Mouse (Mus musculus): ENCODE measurements at regions not wholly inside any gene's neighbourhood (a gene's known extent, or its start where the extent isn't known, plus 50 kb on each side); places are given as distances from the start of the nearest gene placed in this dataset.

DNA sequence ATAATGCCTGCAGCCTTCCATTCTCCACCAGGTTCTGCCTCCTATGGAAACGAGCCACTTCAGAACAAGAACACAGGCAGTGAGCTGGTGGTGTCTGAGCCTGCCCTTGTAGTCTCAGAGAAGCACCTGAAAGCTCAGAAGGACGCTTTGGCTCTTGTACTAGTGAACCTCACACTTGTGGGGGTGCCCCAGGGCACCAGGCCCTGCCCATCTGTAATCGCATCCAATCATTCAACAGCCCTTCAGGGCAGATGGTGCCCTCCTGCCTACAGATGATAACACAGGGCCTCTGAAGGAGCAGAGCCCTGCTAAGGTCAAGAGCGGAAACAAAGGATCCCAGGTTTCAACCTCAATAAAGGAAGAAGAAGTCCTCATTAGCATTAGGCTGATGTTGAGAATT, 208.8 kb upstream of the Fam19a5 start:
- intact Hi-C loops (cut with DNase I), result no loop called here
- DNase-seq (ENCODE audit: low spot score in 2 of 2), result no peak

DNA sequence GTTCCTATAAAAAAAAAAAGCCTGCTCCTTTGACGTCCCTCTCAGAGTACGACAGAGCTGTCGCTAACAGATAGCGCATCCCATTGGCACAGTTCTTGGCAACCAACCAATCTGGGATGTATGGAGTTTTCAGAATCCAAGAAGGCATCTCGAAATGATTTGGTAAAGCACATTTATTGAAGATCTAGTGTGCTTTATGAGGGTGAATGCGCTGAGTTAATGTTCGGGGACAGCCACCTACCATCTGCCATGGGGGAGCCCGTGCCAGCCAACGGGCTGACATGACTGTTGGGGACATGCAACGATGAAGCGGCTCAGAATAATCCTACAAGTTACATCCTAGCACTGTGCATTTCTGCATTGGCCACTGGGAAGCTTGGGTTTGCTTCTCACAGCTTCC, 208.4 kb upstream of the Fam19a5 start:
- intact Hi-C loops (cut with DNase I), result no loop called here
- DNase-seq (ENCODE audit: low spot score in 2 of 2), result peak; percentile 20 to 21

DNA sequence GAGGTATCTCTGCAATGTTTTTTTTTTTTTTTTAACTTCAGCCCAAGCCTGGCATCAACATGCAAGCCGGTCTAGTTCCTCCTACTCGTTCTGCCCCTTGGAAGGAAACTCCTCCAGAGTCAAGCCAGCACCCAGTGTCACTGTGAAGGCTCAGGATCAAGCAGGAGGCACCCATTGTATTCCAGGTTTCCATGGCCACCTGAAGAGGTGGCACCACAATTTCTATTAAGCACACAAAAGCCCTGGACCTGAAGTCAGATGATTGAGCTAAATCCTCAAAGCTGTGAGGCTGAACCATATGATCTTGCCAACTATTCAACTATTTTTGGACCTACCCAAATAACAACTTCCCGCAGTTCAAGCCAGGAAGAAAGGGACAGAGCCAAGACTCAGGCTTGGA, 204.2 kb upstream of the Fam19a5 start:
- intact Hi-C loops (cut with DNase I), result loop anchor here (5.0 kb wide), 1 partner anchor 202 kb away; the partner anchor contains the start of gene Fam19a5

DNA sequence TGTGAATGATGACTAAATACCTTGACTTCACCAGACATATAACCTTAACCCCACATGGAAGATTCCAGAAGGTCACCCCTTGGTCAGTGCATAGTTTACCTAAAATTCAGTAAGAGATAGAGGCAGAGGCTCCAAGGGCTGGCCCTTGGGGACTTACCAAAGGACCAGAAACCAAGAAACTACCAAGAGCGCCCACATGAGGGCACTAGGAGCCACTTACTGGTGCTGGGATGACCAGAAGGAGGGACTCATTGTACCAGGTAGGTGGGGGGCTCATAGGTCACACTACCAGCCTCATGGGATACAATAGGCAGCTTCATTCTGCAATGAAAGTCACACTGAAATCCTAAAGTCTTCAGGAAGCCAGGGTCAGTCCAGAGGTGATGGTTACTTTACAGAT, 201.4 kb upstream of the Fam19a5 start:
- no peak for DNase-seq (ENCODE audit: low spot score in 2 of 2)
- intact Hi-C loops (cut with DNase I), result loop anchor here (5.0 kb wide), 1 partner anchor 200 kb away; the partner anchor contains the start of gene Fam19a5

More for the DNA sequence above, 204.2 kb upstream of the Fam19a5 start:
- DNase-seq (ENCODE audit: low spot score in 2 of 2), result peak; percentile 30 to 57

DNA sequence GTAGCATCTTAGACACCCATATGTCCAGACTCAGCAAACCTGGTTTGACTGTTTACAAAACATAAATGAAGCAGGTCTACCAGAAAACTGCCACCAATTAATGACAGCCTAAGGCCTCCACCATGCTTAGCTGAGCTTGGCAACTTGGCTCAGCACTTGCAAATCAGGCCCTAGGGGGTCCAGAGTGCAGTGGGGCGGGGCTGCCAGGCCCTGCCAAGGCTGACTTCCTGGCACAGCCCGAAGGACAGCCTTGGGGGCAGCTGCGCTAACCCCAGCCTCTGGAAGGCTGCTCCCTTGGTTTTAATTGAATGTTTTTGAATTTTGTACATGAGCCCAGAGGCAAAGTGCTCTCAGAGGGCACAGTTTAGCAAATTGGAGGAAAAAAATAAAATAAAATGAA, 198.3 kb upstream of the Fam19a5 start:
- no peak for DNase-seq (ENCODE audit: low spot score in 2 of 2)
- intact Hi-C loops (cut with DNase I), result no loop called here

DNA sequence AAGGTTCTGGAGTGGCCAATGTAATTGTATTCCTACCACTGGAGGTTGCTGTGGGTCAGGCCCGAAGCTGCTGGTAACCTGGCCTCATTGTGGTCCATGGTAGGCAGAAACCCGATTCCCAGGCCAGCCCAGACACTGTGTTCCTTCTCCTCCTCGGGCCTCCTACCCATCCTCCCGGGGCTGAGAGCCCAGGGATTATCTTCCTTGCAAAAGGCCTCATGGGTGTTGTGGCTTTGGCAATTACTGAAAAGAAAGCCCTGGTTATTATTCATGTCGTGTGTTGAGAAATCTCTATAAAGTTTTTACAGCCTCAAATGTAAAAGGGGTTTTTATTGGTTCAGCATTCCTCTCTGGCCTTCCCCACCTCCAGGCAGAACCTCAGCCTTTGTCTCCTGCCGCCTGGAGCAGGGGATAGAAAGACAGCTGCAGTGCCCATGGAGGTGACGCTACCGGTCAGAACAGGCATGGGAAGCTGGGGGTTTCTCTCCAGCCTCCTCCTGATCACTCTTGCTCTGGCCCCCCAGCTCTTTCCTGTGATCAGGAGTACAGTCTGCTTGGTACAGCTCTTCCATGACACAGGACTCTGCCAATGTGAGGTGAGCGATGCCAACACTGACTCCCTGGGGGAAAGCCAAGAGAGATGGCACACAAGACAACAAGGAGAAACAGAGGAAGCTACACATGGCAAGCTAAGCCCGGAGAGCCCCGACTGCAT, 194.4 kb upstream of the Fam19a5 start:
- intact Hi-C loops (cut with DNase I), result no loop called here
- no peak for DNase-seq (ENCODE audit: low spot score in 2 of 2)

DNA sequence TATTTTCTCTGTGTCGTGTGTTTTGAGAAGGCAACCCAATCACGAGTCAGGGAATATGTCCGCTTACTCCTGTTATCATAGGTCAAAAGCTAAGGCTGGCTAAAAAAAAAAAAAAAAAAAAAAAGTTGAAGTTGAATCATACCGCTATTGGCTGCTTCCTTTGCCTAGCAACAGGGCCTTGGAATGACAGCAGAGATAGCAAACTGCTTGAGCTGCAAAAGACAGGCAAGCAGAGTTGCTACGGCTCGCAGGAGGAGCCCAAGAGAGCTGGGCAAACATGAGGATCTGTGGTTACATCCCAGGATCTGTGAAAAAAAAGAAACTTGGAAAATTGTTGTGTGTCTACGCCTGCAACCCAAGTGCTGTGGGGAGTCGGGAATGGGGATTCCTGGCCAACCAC, 191.3 kb upstream of the Fam19a5 start:
- intact Hi-C loops (cut with DNase I), result no loop called here
- no peak for DNase-seq (ENCODE audit: low spot score in 2 of 2)

DNA sequence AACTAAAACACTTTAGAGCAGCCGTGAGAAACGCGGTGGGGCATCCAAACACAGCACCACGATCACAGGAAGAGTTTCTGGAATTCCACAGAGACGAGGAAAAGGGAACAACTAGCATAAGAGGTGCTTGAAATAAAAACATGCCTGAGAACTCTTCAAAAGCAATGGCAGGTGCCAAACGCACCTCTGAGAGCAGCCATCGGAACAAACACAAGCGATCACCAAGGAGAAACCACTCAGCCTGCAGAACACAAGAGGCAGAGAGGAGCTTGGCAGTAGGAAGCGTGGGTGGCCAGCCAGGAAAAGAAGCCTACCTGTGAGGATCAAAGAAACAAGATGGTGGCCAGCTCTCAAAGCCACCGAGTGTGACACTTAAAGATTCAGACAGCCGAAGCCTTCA, 190.2 kb upstream of the Fam19a5 start:
- no peak for DNase-seq (ENCODE audit: low spot score in 2 of 2)
- intact Hi-C loops (cut with DNase I), result no loop called here

DNA sequence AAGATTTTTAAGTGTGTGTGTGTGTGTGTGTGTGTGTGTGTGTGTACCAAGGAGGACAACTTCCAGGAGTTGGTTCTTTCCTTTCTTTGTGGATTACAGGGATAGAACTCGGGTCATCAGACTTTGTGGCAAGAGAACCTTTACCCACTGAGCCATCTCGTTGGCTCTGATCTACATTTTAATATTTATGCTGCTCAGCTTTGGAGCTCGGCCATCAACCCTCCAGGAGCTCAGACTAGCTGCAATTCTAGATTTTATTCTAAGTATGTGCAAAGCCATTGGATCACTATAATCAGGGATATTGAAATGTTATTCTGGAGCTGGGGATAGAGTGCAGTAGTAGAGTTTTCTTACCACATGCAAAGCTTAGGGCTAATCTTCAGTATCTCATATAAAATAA, 183.6 kb upstream of the Fam19a5 start:
- DNase-seq (ENCODE audit: low spot score in 2 of 2), result no peak
- intact Hi-C loops (cut with DNase I), result no loop called here

DNA sequence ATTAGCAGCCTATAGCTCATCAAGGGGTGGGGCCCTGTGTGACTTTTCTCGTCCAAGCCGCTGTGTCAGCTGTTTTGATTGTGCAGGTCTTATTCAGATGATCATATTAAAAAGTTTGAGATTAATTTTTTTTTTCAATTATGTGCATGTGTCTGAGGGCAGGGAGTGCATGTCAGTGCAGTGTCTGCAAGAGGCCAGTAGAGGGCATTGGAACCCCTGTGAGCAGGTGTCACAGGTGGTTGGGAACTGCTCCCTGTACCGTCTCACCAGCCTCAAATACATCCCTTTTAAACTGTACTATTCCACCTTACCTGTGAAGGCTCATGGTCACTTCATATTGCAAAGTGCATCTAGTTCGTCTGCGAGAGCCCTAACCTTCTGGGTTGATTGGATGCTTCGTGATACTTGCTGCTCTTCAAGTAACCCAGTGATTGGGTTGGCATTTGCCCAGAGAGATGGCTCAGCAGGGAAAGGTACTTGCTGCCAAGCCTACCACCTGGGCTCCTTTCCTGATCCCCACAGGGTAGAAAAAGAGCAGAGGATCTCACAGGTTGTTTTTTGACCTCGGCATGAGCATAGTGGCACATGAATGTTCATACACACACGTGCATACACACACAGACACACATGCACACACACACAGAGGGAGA, 178.3 kb upstream of the Fam19a5 start:
- no peak for DNase-seq (ENCODE audit: low spot score in 2 of 2)
- intact Hi-C loops (cut with DNase I), result no loop called here

DNA sequence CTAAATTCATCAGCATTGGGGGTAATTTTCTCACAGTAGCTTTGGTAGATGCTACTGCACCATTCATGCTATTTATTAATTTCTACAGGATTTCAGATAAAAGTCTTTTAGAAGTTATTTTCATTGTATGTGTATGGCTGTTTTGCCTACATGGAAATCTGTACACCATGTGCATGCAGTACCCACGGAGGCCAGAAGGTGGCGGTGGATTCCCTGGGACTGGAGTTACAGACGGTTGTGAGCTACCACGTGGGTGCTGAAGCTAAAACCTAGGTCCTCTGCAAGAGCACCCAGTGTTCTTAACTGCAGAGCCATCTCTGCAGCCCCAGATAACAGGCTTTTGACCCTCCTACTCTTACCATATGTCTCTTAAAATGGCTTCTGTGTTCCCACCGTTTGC, 176.7 kb upstream of the Fam19a5 start:
- DNase-seq (ENCODE audit: low spot score in 2 of 2), result no peak
- intact Hi-C loops (cut with DNase I), result no loop called here

DNA sequence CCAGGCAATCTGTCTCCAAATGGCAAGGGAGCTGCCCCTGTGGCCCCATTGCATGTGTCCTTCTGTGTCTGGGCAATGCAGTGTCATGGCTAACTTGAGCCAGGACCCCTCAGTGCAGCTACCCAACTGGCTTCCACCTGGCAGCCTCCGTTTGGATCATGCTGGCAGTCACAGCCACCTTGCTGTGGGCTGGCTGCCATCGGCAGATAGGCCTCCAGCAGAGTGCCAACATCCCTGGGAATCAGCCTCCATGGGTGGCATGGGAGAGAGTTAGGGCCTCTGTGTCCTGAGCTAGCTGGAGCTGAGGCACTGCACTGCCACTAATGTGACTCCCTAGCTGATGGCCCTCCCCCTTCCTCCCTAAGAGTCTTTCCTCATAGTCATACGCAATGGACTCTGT, 174.7 kb upstream of the Fam19a5 start:
- no peak for DNase-seq (ENCODE audit: low spot score in 2 of 2)
- intact Hi-C loops (cut with DNase I), result no loop called here

DNA sequence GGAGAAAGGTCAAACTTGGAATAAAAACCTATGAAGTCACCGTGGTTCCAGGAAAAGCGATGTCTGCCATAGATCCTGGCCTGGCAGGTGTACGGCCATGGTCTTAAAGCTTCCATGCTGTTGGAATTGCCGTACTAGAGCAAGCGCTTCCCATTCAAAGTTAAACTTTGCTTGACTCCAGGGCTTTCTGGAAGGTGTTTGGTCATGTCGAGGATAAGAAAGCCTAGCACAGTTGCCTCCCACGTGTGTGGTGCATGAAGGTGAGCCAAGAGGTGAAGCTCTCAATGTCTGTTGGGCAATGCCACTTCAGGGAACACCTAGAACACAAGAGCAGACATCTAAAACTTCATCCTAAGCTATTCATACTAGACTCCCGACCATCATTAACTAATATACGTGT, 174.3 kb upstream of the Fam19a5 start:
- intact Hi-C loops (cut with DNase I), result no loop called here
- no peak for DNase-seq (ENCODE audit: low spot score in 2 of 2)

DNA sequence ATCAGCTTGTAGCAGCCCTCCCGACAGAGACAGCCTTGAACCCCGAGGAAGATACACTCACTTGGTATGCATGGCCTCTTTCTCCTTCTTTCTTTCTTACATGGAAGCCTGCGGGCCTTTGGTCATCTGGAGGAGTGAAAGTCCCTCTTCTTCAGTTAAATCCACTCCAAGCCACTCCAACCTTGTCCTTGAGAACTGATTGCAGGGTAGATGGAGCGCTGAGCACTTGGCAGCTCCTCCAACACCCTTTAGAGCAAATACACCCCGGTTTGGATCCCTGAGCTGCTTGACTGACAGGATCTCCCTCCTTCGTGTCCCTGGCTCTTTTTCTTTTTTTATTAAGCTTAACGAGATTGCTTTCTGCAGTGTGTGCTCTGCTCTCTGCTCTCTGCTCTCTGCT, 173.3 kb upstream of the Fam19a5 start:
- intact Hi-C loops (cut with DNase I), result no loop called here
- DNase-seq (ENCODE audit: low spot score in 2 of 2), result no peak

DNA sequence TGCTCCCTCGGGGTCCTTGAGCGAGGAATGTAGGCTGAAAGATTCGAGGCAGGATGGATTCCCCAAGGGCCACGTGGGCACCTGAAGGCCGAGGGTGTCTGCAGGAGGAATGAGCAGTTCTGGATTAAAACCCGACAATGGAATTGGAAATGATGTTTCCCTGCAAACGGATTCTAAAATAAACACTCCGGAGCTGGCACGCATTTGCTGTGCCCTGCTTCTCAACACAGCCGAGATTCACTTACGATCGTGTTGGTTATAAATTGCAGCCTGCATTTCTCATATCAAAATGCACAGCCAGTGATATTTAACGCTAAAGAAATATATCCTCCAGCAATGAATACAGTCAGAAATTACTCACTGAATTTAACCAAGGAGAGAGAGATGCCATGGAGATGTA, 169.4 kb upstream of the Fam19a5 start:
- peak; percentile 31 to 75 for DNase-seq (ENCODE audit: low spot score in 2 of 2)
- intact Hi-C loops (cut with DNase I), result no loop called here

DNA sequence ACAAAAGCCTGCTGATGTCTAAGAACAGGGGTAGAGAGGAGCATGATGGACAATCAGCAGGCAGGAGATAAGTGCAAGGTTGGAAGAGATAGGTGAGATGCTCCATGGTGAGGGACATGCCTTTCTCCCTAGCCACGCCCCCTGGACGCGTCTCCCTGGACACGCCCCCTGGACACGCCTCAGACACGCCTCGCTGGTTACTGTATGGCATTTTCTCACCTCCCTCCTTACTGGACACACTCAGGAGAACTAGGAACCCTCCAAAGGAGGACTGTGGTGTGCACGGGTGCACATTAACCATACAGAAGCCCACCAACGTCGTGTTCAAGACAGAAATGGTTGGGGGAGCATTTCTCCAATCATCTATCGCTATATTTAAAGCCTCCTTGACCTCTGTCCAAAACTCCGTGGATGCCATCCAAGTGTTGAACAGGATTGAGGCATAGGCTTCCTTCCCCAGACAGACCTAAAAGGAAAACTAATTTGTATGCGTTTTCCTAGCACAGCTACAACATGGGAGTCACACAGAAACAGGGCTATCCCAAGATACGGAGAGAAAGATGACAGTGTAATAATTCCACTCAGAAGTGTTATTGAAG, 168.4 kb upstream of the Fam19a5 start:
- DNase-seq (ENCODE audit: low spot score in 2 of 2), result no peak
- intact Hi-C loops (cut with DNase I), result no loop called here

DNA sequence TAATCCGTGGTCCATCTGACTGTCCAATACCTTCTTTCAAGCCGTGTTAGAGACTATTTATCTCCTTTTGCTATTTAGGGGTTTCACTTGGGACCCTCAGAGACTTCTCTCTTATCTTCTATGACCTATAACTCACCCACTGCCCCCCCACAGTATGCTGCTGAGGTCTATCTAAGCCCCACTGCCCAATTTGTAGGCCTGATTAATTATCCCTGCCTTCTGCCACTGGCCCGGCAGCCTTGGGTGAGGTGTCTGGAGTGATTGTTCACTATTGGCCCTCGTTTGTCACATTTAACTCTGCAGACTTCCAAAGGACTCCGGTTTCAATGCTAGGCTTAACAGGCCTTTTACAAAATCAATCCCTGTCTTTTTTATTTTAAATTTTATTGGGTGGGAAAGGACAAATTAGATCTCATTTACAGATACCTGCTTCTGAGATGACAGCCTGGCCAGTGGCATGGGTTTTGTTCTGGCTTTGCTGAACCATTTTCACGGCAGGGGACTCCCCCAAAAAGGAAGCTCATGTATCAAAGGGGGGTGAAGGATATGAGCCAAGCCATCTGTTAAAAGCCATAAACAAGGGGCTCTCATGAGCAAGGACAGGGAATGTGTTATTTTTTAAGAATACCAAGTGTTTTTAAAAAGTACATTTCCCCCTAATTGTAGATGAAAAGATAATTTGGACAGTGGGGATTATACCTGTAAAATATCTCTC, 160.4 kb upstream of the Fam19a5 start:
- intact Hi-C loops (cut with DNase I), result no loop called here
- DNase-seq (ENCODE audit: low spot score in 2 of 2), result no peak

DNA sequence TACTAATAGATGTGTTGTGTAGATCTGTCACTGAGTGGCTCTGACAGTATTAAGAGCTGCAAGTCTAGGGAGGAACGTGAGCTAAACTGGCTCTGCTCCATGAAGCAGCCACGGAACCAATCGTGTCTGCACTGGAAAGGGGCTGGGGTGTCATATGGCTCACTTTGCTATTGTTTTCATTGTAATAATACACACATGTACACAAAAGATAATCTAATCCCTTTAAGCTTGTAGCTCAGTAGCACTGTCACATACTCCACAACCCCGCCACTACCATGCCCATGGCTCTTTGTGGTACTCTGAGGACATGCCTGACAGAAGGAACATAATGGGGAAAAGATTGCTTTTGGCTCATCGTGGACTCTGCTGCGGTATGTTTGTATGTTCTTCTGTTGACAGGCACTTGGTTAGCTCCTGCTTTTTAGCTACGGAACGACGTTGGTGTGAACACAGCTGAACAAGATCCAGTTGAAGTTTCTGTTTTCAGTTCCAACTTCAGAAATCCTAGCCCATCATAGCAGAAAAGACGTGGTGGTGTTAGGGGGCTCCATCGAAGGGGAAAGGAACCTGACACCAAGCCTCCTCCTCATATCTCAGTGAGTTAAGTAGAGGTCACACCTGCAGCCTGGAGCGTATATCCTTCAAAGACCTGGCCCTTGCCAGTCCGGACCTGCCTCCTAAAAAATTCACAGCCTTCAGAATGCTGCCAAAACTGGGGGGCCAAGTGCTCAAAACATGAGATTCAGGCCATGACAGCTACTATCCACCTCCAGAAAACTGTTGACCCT, 159.6 kb upstream of the Fam19a5 start:
- DNase-seq (ENCODE audit: low spot score in 2 of 2), result no peak
- intact Hi-C loops (cut with DNase I), result no loop called here

DNA sequence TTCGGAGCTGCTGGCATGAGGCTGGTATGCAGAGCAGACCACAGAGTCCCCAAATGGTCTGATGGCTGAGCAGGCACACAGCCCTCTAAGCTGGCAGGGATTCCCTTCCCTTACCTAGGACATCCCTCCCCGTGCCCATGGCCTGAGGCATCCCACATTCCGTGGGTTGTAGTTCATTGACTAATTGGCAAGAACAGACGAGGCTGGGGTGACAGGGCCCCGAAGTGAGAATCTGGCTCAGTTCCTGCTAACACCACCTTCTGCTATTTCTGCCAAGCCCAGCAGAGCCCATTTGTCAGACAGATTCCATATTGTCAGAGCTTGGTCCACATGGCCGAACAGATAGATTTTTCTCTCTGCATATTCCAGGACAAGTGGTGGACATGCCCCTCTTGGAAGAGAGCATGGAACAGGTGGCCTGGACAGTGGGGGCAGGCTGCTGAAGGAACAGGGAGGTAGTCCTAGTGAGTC, 157.6 kb upstream of the Fam19a5 start:
- intact Hi-C loops (cut with DNase I), result no loop called here
- no peak for DNase-seq (ENCODE audit: low spot score in 2 of 2)

DNA sequence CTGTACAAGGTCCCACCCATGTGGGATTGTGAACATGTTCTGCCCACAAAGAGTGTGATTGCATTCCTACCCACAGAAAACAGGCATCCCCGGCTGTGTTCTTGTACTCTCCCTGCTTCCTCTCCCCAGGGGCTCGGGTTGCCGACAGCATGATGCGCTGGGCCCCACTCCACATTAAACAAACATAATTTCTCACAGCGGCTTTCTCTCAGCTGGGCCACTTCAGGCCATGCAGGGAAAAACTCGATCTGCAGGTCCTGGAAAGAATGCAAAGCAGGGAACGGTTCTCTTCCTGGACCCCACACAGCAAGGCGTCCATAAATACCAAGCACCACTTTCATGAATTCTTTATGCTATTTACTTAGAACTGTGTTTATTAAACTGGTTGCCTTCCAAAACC, 152.7 kb upstream of the Fam19a5 start:
- intact Hi-C loops (cut with DNase I), result no loop called here
- no peak for DNase-seq (ENCODE audit: low spot score in 2 of 2)

Measured in left cerebral cortex, postnatal 25 days (tissue).